Mouse (Mus musculus) gastrocnemius, adult 8-10 months (tissue): ENCODE measurements around the gene Vsir. TPM values are rescaled to one million over a fixed set of nuclear protein-coding genes. Genes with fewer than 3 reads are reported as not detected.

Source experiments
- DNase-seq, 2 experiments: peaks; one replicate each; pipeline ENCODE4 v3.0.0; 2022; ENCODE audit warnings: low spot score in 2 of 2
- total RNA-seq, 4 experiments: library from RNA; stranded (reverse); gene quantifications; 2 replicates each; pipeline ENCODE4 v1.2.4; 2022

The Vsir gene
- total RNA-seq, 4 experiments from 2014 or later, result 2.3 to 5.2 (median 3.8) TPM

DNA sequence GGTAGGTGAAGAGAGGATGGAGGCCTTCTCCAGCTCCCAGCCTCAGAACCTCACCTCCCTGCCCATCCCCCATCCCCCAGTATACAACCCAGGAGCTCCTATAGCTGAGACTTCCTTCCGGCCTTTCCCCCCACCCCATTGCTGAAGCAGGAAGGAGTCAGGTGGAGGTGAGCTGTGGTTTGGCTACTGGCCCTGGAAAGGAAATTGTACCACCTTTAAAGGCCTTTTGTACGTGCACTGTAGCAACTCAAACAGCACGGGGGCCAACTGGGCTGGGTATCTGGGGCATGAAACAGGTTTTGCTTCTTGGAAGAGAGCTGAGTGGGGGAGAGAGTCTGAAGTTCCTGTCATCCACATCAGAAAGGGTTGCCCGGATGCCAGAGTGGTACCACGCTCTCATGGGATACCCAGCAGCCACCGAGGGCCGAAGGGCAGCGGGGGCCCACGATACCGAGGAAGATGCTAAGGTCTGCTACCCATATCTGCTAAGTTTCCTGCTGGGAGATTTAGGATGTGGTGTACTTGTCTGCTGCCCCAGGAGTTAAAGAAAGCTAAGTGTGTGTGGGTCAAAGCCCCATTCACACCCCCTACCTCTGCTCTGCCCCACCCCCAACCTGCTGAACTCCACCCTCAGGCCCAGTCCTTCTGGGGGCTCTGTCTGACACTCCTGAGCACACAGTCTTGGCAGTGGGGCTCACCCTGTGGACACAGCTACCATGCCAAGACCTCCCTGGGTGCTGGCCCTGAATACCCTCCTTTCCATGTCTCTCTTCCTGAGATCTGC, 34.7 kb downstream of the Vsir start:
- DNase-seq, result no peak

DNA sequence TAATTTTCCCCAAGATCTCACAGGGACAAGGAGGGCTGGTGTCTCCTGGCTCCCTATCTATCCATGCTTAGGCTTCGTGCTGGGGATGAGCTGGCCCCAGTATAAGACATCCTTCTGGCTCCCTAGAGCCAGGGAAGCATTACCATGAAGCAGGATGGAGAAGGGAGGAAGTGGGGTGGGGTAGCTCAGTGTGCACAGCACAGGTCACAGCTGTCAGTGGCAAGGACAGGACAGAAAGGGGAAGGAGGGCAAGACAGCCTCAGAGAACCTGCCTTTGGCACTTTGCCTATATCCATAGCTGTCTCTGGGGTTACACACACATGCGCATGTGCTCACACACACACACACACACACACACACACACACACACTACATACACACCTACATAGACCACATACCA, 41.7 kb downstream of the Vsir start:
- no peak for DNase-seq

DNA sequence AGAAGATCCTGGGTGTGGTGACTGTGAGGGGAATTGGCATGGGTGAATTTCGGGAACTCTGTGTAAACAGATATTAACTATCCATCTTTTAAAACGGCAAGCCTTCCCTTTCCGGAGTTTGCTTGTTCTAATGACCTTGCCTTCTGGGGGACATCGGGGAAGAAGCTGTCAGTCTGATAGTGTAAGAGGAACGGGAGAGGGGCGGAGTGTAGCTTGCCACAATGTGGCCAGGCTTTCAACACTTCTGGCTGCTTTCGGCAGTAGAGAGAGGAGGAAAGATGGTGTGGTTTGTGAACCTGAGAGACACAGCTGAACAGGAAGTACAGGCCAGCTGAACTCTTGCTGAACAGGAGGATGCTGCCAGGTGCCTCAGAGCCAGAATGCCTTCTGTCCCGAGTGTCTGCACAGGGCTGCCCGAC, 42.8 kb downstream of the Vsir start:
- DNase-seq, result no peak

DNA sequence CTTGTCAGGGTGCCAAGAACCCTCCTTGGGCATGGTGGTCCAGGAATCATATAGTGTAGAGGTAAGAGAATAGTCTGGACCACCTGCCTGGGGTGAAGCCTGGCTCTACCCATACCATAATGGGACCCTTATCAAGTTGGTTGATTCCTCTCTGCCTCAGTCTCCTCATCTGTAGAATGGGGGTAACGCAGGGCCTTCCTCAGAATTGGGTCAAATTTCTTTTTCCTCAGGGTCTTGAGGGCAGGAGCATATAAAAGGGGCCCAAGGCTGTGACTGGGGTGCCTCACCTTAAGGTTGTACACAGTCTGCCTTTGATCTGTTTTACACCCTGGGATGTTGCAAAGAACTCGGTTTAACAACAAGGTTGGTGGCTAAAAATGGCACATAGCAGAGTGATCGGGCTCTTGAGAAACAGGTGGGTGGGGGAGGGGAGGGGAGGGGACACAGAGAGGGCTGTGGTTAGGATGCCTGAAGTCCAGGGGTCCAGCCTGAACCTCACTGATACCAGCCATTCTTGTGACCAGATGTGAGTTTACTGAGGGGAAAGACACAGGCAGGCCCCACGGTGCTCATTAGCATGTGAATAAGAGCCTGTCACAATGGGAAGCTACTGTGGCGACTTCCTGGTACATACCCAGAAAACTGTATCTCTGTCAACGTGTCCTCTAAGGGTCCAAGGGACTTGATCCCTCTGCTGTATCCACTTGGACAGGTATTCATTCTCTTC, 43.7 kb downstream of the Vsir start:
- no peak for DNase-seq

DNA sequence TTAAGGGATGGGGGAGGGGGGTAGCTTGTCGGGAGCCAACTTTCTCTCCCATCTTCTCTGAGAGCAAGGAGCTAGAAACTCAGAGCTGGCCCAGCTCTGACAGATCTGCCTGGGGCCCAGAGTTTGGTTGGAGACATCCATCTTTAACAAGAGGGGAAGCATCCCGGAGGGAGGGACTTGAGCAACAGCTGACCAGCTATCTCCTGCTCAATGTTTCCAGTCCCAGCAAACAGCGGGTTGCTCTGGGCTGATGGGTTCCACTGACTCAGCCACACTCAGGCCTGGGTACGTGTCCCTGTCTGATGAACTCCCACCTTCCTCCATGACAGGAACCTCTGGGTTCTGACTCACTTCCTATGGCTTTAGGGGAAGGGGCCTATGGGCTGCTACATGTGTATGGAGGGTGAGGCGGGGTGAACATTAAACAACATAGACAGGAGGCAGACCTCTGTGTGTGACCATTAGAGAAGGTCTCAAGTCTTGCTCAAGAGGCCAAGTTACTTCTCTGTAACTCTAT, 44.3 kb downstream of the Vsir start:
- no peak for DNase-seq

DNA sequence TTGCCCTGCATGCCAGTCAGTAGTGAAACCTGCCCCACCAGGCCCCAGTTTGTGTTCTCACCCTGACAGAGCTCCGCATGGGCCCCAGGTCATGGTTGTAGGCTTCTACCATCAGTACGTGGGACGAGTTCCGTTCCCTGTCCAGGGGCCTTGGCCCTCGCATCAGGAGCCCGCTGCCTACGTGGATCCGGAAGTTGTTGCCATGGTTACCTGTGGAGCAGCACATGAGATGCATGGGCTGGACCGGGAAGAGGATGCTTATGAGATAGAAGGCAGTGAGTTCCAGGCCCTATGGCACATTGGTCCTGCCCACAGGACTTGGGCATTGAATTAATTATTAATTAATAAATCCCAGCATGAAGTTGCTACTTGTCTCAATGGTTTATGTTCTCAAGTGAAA, 45.0 kb downstream of the Vsir start:
- no peak for DNase-seq

DNA sequence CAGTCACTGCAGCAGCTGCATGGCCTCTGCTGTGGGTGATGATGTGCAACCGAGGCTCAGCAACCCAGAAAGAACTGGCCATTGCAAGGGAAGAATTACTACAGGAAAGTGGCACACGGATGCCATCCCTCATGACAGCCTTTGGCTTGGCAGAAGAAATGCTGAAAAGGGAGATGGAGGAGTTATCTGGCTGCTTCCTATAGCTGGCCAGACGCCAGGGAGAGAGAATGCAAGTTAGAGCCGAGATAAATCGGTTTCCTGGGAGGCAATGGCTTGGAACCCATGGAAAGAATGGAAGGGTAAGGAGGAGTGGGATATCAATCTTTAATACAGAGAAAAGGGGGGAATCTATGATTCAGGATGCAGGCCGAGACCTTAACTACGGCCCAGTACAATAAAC, 48.3 kb downstream of the Vsir start:
- DNase-seq, result no peak

DNA sequence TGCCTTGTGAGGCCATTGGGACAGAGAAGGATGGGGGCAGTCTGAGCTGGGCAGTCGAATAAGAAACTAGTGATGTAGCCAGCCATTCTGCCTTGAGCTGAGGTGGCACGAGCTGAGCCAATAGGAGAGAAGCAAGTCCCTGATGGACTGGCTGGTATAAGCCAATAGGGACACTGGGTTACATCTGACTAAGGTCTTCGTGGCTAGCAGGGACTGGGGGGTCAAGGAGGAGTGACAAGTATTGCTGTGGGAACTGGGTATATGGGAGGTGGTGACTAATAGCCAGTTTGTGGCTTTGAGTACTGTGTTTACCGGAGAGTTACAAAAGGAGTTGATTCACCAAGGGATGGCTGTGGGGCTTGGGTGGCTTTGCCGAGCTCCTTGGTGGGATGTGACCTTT, 49.0 kb downstream of the Vsir start:
- DNase-seq, result no peak

DNA sequence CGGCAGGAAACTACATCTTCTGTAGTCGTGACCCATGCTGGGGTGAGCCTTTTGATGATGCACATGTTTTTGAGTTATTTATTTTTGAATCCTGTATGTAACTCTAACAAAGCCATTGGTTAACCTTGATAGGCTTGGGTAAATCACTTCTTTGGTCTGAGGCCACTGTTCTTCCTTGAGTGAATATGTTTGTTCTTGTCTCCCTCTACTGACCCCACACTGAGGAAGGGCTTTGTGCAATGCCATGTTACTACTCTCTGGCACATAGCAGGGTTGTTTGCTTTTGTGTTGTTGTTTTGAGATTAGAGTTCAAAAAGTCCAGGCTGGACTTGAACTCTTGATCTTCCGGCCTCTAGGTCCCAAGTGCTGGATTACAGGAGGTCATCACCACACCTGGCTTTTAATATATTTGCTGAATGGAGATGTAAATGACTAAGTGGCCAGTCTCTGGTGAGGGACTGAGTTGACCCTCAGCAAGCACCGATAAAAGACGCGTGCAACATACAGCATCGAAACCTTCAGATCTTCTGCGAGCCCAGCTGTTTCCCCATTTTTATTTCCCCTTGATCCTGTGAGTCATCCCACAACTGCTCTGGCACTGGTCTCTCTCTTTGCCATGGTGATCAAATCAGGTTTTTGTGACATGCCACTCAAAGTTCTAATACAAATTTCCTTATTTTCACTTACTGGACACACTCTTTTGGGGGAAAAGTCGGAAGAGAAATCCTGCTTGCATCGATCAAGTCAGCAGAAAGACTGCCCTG, 51.6 kb downstream of the Vsir start:
- DNase-seq, result no peak

DNA sequence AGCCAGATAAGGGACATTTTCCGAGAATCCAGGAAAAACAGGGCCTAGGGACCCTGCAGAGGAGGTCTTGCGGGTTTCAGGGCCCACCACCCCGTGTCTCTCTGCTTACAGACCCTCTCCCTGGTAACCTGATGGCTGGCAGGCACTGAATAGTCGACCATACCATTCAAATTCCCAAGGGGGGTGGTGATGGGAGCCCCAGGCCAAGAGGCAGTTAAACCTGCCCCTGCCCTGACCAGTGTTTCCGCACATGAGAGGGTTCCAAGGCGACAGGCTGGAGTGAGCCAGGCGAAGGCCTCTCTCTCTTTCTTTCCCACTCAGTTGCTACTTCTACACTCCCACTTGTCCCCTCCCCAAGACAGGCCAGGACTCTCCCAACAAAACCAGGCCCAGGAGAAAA, 52.8 kb downstream of the Vsir start, which contains the start of gene Gm17455:
Gene Gm17455 (plus strand): TSS at position 278 of the 400 bp plus-strand sequence.
- DNase-seq, result no peak

DNA sequence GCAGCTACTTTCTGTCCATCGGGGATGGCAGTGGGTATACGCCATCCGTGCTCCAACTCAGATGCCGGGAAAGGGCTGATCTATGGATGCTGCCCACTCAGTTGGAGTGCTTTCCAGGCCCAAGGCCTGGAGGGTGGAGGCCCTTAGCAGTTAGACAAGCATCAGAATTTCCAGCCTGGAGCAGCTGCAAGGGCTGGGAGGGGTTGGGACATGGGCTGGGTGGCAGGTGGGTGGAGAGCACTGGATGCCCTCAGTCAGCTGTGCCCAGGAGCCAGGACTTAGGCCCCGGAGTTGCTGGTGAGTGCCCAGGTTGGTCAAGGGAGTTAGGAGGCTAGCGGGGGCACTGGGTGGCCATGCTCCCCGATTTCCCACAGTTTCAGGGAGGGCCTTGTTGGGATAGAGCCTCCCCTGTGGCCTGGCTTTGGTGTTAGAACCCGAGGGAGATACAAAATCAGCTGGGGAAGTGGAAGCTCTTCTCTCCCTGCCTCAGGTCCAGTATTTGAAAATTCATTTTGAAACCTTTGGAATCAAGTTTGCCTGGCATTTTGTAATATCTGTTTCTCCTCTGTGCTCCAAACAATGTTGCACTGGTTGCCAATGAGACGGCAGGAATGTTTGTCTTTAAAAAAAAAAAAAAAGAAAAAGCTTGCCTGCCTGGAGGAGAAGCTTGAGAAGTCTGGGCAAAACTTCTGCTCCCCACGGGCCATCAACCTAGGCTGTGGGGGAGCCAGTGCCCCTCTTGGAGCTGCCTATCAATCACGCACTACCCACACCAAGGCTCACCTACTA, 54.0 kb downstream of the Vsir start:
- DNase-seq, result no peak

DNA sequence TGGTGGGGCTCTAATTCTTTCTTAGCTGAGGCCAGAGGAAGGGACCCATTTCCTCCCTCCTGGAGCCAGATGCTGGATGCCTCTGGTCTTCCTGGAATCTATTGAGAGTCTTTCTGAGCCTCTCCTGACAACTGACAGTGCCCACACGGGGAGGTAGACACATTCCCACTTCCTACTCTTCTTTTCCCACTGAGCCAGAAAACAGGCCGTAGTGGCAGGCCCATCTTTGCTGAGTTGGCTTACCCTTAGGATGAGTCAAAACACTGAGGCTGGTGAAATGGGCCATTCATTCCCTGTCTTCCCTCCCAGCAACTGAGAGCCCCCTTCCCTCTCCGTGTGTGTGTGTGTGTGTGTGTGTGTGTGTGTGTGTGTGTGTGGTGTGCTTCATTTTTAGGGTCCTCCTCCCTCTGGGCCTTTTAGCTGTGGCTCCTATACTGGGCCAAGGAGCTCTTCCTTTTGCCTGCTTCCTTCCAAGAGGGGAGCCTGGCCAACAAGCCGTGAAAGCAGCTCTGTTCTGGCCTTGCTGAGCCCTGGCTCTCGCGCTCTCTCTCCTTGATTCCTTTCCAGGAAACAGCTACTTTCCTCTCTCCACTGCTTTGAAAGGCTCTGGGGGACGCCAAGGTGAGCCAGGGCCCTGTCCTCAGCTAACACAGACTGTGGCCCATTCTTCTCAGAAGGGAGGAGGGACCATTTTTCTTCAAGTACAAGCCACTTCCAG, 59.0 kb downstream of the Vsir start:
- peak; percentile 14 to 33 for DNase-seq

DNA sequence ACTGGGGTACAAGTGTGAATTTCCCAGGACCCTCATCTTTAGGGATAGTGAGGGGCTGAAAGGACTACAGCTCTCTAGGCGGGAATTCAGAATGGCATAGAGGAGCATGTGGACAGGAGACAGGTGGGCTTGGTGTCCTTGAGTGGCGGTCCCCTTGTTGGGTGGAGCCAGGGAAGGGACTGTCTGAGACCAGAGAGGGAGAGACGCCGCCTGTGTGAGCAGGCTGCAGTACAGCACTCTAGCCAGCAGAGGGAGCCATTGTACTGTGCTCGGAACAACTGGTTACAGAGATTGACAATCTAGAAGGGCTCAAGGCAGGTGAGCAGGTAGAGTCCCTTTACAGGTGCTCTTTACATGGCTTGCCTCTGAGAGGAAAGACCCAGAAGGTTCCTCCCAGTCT, 61.2 kb downstream of the Vsir start:
- peak; percentile 26 to 30 for DNase-seq

DNA sequence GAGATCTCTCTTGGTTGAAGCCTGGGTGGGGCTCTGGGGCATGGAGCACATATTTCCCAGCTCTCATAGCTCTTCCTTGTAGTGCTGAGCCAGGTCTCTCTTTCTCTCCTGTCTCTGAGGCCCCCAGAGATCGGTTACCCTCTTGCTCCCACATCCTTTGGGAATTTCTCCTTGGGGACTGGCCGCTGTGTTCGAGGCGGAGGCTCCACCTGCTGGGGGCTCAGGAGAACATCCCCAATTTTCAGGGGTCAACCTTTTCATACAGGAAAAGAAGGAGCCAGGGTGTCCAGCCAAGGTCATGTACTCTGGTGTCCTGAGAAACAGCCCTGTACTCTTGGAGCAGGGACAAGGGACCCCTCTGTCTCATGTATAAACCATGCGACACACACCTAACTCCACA, 65.1 kb downstream of the Vsir start:
- no peak for DNase-seq

DNA sequence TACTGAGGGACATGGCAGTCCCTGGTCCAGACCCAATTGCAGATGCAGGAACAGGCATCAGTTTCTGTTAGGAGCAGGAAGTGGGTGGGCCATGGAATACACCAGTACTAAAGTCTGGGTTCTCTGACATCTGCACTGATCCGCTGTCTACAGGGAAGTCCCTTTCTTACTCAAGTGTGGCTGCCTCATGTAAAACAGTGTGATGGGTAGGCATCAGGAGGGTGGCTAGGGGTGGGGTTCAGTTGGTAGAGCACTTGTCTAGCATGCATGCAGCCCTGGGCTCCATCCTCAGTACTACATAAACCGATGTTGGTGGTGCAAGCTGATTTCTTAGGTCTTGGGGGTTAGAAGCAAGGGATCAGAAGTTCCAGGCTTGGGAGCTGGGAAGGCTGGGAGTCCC, 67.1 kb downstream of the Vsir start:
- DNase-seq, result no peak

DNA sequence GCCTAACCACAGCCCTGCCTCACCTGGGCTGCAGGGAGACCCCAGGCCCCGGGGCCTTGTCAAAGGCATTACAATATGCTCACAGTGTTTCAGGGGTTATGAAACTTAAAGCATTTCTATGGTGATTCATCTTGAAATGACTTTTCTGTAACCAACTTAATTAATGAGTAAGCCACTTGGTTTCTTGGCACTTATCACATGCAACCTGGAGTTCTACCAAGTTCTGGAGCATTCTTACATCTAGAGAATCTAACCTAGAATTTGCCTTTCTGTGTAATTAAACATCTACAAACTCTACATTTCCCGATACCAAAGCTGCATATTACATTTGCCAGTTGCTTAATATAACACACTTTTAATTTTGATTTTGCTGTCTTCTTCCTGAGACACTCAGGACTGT, 70.4 kb downstream of the Vsir start:
- DNase-seq, result no peak

DNA sequence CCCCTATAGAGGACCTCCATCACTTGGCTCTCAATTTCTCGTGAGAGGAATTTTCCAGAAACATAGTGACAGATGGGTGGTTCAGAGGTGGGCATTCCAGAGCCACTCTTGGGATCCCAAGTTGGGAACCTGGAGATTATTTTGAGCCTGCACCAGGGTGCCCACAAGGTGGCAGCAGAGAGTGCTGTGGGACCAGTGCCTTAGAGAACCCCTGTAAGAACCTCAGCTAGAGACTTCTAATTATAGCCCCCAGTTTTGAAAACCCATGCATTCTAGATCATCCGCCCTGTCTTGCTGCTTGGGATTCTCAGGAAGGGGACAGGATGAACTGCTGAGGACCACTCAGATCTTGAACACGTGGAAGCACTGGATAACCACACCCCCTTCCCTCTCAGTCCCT, 71.5 kb downstream of the Vsir start:
- DNase-seq, result peak; percentile 33 to 34

DNA sequence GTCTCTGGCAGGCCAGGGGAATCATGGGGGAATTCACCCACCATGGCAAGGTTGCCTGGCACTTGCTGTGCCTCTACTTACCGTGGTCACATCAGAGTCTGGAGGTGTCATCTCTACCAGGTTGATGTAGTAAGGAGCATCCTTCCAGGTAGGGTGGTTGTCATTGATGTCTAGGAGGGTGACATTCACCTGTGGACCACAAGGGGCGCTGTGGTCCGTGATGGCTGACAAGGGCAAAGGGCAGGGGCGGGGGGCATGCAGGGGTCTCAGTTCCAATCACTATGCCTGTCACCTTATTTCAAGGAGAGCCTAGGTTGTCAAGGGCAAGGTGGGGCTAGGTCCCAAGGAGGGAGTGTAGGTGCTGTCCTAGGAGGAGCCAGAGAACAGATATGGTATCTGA, 73.0 kb downstream of the Vsir start:
- no peak for DNase-seq
